Mouse (Mus musculus): ENCODE results near the gene Card19. TPM values are rescaled to one million over a fixed set of nuclear protein-coding genes. Genes with fewer than 3 reads are reported as not detected.
A peak's percentile ranks its signal among the peaks of the same experiment; 100 is the strongest.

Card19 gene
- polyA plus RNA-seq, 1 experiment from 2014 or later, result 58.9 TPM

DNA sequence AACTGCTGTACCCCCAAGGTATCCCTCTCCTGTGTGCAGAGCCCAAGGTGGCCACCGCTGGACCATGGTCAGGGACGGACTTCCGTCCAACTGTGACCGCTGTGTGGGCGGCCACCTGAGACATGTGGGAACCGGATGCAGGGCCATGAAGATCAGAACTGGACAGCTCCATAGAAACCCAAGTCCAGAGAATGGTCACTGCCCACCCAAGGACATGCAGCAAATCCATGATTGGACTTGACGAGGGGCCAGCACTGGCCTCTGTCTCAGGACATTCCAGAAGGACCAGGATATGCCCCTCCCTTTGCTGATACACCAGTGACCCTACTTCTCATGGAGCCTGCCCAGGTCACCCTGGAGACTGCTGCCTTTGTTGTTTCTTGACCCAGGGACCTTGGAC, 20.2 kb downstream of the Card19 start:
- no peak for ATAC-seq
- H3K27me3 ChIP-seq, result no peaks in the 10 kb centered on the region
- ChIA-PET CTCF (no interaction called here), POLR2A (no interaction called here)
- TF ChIP-seq CTCF (IDR thresholded peaks at IDR 0.05), result no peak
- no peak for DNase-seq (ENCODE audit: low read depth, low spot score)
- in situ Hi-C loops (cut with MboI; ENCODE audit: low pct_unique_long_range_greater_than_20kb), result no loop called here

- ChIA-PET POLR2A (no interaction called here), CTCF (no interaction called here)
- no peaks in the 10 kb centered on the region for H3K27me3 ChIP-seq
- ATAC-seq (no peak), DNase-seq (ENCODE audit: low read depth, low spot score) (no peak)
- in situ Hi-C loops (cut with MboI; ENCODE audit: low pct_unique_long_range_greater_than_20kb), result no loop called here
- no peak for TF ChIP-seq CTCF (IDR thresholded peaks at IDR 0.05)
These were observed 21.0 kb downstream of the Card19 start for GRCm38 (mm10) chr13:49194811-49195210.

DNA sequence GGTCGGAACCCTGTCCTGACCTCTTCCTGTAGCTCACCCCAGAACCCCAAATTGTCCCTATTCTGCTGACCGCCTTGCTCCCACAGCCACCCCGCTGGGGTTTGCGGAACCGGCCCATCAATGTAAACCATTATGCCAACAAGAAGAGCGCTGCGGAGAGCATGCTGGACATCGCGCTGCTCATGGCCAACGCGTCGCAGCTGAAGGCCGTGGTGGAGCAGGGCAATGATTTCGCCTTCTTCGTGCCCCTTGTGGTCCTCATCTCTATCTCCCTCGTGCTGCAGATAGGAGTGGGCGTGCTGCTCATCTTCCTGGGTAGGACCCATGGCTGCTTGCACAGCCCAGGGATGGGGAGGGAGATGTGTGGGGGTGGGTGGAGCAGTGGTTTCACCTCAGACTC, 22.2 kb downstream of the Card19 start:
- ChIA-PET CTCF (no interaction called here), POLR2A (no interaction called here)
- no peak for TF ChIP-seq CTCF (IDR thresholded peaks at IDR 0.05)
- ATAC-seq (no peak), DNase-seq (ENCODE audit: low read depth, low spot score) (no peak)
- no peaks in the 10 kb centered on the region for H3K27me3 ChIP-seq
- in situ Hi-C loops (cut with MboI; ENCODE audit: low pct_unique_long_range_greater_than_20kb), result no loop called here

DNA sequence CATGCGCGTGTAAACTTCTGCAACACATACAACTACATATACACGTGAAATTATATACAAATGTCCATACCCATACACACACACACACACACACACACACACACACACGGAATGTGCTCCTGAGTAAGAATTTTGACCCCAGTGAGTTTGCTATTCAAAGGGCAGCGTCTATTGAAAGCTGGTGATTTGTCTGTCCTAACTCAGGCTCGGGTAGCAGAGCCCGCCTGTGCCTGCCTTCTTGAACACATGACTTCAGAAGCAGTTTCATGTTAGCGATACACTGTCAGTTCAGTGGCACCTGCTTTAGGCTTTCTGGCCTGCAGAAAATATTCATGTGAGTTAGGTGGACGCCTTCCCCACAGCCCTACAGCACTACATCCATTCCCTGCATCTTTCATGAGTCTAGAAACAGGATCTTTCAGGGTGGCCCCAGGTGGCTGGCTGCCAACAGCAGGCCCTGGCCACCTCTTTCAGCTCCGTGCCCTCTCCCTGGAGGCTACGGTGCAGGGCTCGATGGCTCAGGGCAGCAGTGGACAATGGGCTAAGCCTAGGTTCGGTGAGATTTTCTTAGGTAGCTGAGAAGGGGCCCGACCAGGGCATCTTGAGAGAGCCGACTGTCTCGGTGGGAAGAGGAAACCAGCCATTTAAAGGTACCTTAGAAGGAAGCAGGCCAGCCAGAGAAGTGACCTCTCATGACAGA, 23.5 kb downstream of the Card19 start:
- no peak for DNase-seq (ENCODE audit: low read depth, low spot score)
- no peaks in the 10 kb centered on the region for H3K27me3 ChIP-seq
- ChIA-PET CTCF (interaction anchor here (3.0 kb wide), 1 partner anchor 23 kb away, joined by 9 read pairs; no protein-coding TSS in a partner anchor), POLR2A (interaction anchor here (0.7 kb wide), 1 partner anchor 9 kb away, joined by 3 read pairs; no protein-coding TSS in a partner anchor)
- no peak for TF ChIP-seq CTCF (IDR thresholded peaks at IDR 0.05)
- ATAC-seq, result no peak
- in situ Hi-C loops (cut with MboI; ENCODE audit: low pct_unique_long_range_greater_than_20kb), result no loop called here

GRCm38 (mm10) chr13:49191673-49192035, 24.2 kb downstream of the Card19 start:
- DNase-seq (ENCODE audit: low read depth, low spot score) (peak; percentile 80), ATAC-seq (peak; percentile 24)
- TF ChIP-seq CTCF (IDR thresholded peaks at IDR 0.05), result no peak
- H3K27me3 ChIP-seq, result no peaks in the 10 kb centered on the region
- ChIA-PET POLR2A (interaction anchor here (0.7 kb wide), 1 partner anchor 9 kb away, joined by 3 read pairs; no protein-coding TSS in a partner anchor), CTCF (interaction anchor here (3.0 kb wide), 1 partner anchor 22 kb away, joined by 9 read pairs; no protein-coding TSS in a partner anchor)
- in situ Hi-C loops (cut with MboI; ENCODE audit: low pct_unique_long_range_greater_than_20kb), result no loop called here

GRCm38 (mm10) chr13:49190876-49191672, 24.8 kb downstream of the Card19 start:
- in situ Hi-C loops (cut with MboI; ENCODE audit: low pct_unique_long_range_greater_than_20kb), result no loop called here
- CTCF ChIA-PET, result interaction anchor here (3.0 kb wide), 1 partner anchor 22 kb away, joined by 9 read pairs; no protein-coding TSS in a partner anchor
- POLR2A ChIA-PET, result no interaction called here
- DNase-seq (ENCODE audit: low read depth, low spot score) (no peak), ATAC-seq (peak; percentile 18)
- H3K27me3 ChIP-seq, result no peaks in the 10 kb centered on the region
- no peak for TF ChIP-seq CTCF (IDR thresholded peaks at IDR 0.05)

DNA sequence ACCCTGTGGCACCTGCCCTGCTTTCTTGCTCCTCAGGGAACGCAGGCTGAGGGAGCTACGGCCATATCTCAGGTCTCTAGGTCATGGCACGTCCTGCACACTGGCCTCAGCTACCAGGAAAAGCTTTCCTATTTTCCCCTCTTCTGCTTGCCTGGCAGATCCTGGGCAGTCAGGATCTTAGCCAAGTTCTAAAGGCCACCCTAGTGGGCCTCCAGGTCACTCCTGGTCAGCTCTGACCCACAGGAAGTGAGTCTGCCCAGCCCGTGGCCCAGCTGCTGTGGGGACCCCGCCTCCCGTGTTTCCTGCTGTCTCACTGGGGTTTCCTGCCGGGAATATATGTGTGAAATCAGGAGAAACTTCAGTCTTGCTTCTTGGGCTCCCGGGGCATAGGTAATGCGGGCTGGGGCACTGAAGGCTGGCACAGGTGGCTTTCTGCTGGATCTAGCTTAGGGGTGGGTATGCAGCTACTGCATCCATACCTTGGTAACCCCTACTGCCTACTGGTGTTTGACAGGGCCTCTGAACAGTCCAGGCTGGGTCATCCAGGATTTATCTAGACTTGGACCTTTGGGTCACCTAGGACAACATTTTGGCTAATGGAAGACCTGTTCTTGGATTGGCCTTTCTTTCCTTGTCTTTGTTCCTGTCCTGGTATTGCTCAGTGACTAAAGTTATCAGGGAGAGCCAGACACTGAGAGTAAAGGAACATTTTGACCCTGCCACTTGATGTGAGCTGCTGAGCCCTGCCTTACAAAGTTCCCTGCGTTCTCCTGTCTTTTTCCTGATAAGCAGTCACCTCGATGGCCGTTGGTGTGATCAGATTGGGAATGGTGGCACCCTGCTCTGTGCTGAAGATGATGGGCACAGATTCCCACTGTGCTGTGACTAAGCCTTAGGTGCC, 25.6 kb downstream of the Card19 start:
- ATAC-seq (no peak), DNase-seq (ENCODE audit: low read depth, low spot score) (no peak)
- TF ChIP-seq CTCF (IDR thresholded peaks at IDR 0.05), result no peak
- in situ Hi-C loops (cut with MboI; ENCODE audit: low pct_unique_long_range_greater_than_20kb), result no loop called here
- H3K27me3 ChIP-seq, result no peaks in the 10 kb centered on the region
- CTCF ChIA-PET, result interaction anchor here (3.0 kb wide), 1 partner anchor 21 kb away, joined by 9 read pairs; no protein-coding TSS in a partner anchor
- POLR2A ChIA-PET, result interaction anchor here (1.2 kb wide), 1 partner anchor 23 kb away, joined by 3 read pairs; no protein-coding TSS in a partner anchor

DNA sequence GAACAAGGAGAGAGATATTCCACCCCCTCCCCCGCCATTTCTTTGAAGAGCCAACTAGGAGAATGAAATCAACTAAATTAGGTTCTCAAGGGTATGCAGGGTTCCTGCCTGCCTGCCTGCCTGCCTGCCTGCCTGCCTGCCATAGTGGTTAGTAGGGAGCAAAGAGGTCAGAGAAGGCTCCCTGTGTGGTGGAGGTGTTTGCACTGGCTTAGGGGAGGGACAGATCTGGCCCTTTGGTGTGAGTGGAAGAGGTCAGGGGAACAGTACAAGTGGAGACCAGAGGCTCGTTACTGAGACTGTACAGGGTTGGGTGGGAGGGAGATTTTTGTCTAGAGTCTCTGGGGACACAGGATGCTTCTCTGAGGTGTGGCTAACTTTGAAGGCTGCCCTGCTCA, 26.9 kb downstream of the Card19 start:
- ChIA-PET CTCF (interaction anchor here (3.0 kb wide), 1 partner anchor 19 kb away, joined by 9 read pairs; no protein-coding TSS in a partner anchor), POLR2A (interaction anchor here (1.2 kb wide), 1 partner anchor 24 kb away, joined by 3 read pairs; no protein-coding TSS in a partner anchor)
- no peak for TF ChIP-seq CTCF (IDR thresholded peaks at IDR 0.05)
- no peak for DNase-seq (ENCODE audit: low read depth, low spot score)
- no peaks in the 10 kb centered on the region for H3K27me3 ChIP-seq
- no peak for ATAC-seq
- in situ Hi-C loops (cut with MboI; ENCODE audit: low pct_unique_long_range_greater_than_20kb), result no loop called here

- in situ Hi-C loops (cut with MboI; ENCODE audit: low pct_unique_long_range_greater_than_20kb), result no loop called here
- ChIA-PET POLR2A (no interaction called here), CTCF (interaction anchor here (1.1 to 1.4 kb wide), 2 partner anchors 16 to 23 kb away, joined by 3 read pairs; no protein-coding TSS in a partner anchor)
- H3K27me3 ChIP-seq, result no peaks in the 10 kb centered on the region
- no peak for TF ChIP-seq CTCF (IDR thresholded peaks at IDR 0.05)
- DNase-seq (ENCODE audit: low read depth, low spot score) (no peak), ATAC-seq (no peak)
These were observed 27.4 kb downstream of the Card19 start for GRCm38 (mm10) chr13:49188219-49188965.

Data from Patski (cell line).